Mouse (Mus musculus): ENCODE data around the gene Cdc25a.

Cdc25a gene

DNA sequence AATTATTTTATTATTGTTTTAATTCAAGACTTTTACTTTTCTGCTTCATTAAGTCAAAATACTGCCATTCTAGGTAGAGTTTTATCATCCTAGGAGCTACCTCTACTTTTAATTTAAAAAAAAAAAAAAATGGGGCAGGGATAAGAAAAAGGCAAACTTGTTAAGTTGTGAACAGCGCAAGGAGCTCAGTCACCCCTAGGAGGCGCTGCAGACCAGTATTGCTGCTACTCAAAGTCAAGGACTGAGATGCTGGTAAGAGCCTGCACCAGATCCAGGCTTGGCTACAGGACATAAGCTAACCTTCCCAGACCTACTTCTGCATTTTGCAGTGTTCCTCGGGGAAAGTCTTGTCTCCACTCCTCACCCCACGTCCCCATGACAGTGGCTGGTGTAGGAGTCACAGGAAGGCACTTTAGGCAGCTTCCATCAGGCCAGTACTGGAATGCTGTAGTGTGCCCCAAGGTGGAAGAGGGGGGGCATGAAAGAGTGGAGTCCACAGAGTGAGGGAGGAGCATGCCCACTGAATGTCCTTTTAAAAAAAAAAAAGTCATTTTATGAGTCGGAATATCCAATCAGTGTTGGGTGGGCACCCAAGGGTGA lies 17.4 kb downstream of the Cdc25a start:
- peak; percentile 74 for DNase-seq (ENCODE audit: low read depth, low spot score)

DNA sequence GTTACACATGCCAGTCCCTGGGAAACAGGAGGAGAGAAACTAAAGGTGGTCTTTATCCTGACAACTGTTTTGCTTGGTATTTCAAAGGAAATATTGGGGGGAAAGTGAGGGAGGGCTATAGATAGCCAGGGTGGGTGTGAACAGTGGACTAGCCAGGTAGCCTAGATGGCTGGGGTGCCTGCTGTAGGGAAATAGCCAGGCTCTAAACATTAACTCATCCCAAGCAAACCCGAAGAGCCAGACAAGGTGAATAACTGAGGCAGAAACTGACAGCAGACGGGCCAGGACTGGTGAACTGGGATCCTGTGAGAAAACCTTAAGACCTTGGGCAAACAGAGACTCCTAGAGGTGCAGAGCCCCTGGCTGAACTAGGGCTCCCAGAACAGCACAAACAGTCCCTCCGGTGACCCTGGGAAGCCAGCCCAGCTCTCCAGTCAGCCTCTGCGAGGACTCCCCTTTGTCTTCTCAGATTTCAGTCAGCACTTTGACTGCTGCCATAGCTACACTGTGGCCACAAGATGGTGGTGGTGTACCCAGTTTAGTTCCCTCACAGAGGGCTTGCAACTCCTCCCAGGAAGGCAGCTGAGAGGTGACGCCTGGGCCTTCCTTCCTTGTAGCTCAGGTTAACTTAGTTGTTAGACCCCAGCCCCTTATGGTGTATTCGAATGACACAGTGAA lies 19.2 kb downstream of the Cdc25a start:
- DNase-seq (ENCODE audit: low read depth, low spot score): peak; percentile 63

DNA sequence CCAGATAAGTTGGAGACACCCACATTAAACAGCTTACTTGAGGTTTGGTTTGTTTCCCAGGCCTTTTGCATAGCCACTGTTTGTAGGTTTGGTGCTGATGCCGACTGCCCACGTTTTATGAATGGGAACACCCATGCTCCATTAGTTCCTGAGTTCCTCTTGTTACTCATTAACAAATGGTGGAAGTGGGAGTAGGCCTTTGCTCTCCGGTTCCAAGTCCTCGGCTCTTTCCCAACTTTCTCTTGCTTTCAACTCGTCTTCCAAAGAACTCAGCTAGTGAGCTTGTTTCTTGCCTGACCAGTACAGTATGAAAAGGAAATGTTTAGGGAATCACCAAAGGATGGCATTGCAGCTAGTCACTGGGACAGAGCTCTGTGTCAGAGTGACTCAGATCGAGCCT lies 20.2 kb downstream of the Cdc25a start:
- DNase-seq (ENCODE audit: low read depth, low spot score): no peak

DNA sequence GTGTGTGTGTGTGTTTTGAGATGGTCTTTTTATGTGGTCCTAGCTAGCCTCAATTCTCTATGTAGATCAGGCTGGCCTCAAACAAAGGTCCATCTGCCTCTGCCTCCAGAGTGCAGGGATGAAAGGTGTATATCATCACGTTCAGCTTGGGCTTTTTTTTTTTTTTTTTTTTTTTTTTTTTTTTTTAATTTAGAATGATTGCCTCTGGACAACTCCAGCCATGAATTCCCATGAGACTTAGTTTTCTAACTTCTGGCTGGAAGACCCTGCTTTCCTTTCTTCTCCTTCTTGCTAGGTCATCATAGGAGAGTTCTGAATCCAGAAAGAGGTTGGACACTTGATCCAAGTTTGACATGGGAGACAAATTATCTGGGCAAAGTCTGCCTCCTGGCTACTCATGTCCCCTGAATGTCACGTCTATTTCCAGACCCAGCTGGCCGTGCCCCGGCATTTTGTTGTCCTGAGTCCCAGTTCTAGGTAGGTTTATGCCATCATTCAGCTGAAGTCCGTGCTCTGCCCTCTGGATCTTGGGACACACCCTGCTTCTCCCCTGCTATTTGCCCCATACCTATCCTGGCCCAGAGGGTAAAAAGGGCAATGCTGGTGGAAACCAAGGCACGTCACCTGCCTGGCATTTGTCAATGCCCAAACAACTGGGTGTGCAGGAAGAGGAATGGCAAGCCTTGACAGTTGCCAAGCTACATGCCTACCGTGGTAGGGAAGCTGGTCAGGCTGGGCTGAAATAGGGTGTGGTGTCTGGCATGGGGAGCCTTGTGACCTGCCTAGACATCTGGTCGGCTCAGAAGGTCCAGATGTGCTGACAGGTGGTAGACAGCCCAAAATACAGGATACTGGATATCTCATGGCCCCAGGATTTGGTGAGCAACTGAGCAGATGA lies 21.1 kb downstream of the Cdc25a start:
- no peak for DNase-seq (ENCODE audit: low read depth, low spot score)

DNA sequence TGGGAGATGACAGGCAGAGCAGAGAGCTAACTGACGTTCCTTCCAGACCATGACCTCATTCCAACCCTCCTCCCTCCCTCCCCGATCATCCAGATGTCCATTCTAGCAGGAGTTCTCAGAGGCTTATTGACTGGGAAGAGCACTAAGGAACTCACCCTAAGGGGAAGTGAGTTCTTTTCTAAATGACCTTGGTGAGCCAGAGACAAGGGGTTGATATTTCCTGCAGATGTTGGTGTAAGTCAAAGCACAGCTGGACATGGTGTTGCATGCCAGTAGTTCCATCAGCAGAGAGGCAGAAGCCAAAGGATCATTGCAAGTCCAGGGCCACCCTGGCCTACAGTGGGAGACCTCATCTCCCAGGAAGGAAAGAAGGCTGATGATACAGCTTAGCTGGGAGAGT lies 22.6 kb downstream of the Cdc25a start:
- DNase-seq (ENCODE audit: low read depth, low spot score): no peak

DNA sequence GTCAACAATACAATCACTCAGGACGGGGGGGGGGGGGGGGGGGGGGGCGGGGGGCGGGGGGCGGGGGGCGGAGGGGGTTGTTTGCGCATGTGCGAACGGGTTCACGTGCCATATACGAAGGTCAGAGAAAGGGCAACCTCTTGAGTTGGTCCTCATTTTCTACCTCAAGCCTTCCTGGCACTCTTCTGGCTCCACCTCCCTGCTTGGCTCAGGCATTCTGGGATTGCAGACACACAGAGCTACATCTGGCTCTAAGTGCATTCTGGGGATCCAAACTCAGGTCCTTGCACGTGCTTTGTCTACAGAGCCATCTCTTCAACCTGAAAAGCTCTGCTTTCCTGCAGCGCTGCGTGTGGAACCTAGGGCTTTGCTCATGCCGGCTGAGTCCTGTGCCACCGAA lies 24.0 kb downstream of the Cdc25a start:
- DNase-seq (ENCODE audit: low read depth, low spot score): no peak

DNA sequence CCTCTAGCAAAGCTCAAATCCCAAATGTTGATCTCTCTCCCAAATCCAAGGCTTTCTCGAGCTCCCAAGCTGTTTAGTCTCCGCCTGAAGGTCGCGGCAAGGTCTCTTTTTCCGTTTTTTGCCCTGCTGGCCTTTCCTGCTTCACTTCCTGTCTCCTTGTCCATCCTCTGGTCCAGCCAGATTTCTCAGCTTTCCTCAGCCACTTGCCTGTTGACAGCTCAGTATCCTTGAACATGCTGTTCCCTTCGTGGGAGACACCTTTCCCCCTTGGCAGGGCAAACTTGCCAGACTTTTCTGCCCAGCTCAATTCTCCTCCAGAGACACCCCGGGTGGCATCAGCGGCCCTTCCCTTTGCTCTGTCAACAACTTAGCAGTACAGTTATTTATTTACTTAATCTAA lies 24.4 kb downstream of the Cdc25a start:
- no peak for DNase-seq (ENCODE audit: low read depth, low spot score)

DNA sequence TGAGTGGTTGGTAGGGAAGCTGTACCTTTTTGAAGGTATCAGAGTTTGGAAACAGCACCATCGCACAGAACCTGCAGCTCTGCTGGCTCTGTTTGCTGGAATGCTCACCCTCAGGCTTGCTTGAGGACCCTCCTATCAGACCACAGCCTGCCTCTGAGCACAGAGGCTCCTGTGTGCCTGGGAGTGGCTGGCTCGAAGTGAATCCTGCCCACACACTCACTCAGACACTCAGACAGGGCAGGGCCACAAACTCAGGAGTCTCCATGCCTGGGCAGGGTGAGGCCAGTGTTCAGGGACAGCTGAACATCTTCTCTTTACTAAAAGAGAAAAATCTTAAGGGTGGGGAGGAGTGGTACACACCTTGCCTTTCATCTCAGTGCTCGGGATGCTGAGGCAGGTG lies 25.2 kb downstream of the Cdc25a start:
- DNase-seq (ENCODE audit: low read depth, low spot score): no peak

DNA sequence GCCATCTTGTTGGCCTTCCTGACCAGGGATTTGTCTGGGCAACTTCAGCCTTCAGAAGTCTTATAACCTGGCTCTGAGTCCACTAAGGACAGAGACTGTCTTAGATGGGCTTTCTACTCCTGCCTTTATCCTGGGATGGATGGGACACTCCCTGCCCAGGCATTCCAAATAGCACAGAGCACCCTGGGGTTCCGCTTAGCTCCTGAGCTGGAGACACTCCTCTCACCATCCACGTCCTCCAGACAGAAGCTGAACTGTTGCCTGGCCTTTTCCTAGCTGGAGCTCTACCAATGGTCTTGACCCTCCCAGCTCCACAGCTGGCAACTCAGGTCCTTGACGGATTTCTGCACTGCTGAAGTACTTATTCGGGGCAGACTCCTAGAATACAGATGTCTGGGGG lies 26.9 kb downstream of the Cdc25a start:
- no peak for DNase-seq (ENCODE audit: low read depth, low spot score)

DNA sequence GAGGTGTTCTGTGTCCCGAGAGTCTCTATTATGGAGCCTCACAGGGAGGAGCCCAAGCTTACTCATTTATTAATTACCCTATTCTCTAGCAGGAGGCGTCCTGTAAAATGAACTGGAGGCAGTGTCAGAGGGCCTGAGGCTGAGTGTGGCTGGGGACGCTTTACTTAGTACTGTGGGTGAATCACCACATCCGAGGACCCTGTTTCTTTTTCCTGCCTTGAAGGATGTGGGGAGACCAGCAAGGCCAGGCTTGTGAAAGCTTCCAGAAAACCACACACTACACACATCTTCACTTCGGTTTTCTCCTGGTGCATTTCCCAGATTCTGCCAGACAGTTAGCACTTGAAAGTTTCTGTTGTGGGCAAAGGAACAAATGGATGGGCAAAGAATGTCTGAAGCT lies 27.4 kb downstream of the Cdc25a start:
- no peak for DNase-seq (ENCODE audit: low read depth, low spot score)

DNA sequence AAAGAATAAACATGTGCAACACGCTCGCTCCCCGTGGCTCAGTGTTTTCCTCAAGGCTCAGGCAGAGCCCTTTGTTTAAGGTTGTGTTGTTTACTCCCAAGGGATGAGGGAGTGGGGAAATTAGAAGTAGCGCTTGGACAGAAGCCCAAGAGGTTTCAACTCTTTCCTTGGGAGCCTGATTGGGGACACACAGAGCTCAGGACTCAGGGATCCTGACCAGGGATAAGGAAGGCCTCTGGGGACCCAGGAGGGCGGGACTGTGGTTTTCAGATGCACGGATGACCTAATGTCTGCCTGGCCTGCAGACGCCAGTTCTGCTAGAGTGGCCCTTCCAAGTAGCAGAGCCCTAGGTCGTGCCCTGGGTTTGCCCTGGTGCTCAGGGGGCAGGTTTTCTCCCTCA lies 31.9 kb downstream of the Cdc25a start:
- DNase-seq (ENCODE audit: low read depth, low spot score): no peak

DNA sequence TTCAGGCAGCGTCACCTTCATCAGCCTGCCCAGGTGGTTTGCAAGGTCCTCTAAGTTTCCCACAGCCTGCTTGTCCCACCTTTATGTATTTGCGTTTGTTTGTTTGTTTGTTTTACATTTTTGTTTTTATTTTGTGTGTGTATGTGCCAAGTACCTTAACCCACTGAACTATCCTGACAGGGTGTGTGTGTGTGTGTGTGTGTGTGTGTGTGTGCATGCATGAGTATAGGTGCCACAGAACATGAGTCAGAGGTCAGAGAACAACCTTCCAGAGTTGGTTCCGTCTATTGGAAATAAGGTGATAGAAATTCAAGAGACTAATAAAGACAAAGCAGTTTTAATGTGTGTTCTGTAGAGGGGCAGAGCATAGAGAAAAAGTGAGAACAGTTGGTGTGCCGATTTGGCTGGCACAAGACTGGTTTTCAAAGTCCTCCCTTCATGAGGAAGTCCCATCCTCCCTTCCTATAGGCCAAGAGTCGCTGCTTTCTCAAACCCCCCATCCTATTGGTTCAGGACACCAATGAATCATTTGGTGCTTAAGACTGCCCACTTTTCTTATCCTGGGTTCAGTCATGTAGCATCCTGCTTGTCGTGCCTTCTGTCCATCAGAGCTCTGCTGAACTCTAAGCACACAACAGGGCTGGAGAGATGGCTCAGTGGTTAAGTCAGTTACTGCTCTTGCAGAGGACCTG lies 32.5 kb downstream of the Cdc25a start:
- DNase-seq (ENCODE audit: low read depth, low spot score): no peak

DNA sequence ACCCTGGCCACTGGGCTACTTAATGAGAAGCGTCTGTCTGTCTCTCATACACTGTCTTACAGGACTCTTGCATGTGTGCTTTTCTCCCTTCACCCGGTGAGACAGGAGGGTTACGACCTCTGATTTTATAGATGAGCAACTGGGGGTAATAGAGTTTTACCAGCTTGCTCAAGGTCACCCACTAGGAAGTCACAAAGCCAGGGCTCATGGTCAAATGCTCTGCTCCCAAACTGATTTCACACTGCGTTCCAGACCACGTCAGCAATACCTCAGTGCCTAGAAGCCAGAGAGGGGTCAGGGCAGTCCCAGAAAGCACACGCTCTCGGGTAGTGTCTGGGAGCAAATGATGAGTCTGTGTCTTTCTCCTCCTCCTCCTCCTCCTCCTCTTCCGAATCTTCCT lies 33.7 kb downstream of the Cdc25a start:
- no peak for DNase-seq (ENCODE audit: low read depth, low spot score)

DNA sequence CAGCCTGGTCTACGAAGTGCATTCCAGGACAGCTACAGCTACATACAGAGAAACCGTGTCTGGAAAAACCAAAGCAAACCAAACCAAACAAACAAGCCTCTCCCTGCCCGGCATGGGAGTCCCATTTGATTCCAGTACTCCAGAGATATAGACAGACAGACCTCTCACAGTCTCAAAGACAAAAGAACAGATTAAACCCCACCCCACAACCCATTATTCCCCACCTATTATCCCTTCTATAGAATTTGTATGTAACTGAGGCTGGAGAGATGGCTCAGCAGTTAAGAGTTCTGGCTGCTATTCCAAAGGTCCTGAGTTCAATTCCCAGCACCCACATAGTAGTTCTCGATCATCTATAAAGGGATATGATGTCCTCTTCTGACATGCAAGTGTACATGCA lies 34.5 kb downstream of the Cdc25a start:
- DNase-seq (ENCODE audit: low read depth, low spot score): no peak

DNA sequence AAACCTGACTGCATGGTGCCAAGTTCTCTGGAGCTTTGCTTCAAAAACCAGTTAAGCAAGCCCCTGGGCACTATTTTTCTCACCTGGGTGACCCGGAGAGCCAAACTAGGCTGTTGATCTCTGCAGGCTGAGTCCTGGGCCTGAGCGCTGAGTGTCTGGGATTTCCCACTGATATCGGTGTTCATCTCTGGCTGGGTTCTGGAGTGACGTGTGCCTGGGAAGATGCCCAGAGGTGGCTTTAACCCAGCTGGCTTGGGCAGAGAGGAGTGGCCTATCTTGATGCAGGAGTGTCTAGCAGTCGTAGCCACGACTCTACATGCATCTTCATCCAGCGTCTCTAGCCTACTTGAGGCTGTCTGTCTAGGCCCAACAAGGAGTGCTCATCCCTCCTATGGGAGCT lies 36.4 kb downstream of the Cdc25a start:
- DNase-seq (ENCODE audit: low read depth, low spot score): no peak

DNA sequence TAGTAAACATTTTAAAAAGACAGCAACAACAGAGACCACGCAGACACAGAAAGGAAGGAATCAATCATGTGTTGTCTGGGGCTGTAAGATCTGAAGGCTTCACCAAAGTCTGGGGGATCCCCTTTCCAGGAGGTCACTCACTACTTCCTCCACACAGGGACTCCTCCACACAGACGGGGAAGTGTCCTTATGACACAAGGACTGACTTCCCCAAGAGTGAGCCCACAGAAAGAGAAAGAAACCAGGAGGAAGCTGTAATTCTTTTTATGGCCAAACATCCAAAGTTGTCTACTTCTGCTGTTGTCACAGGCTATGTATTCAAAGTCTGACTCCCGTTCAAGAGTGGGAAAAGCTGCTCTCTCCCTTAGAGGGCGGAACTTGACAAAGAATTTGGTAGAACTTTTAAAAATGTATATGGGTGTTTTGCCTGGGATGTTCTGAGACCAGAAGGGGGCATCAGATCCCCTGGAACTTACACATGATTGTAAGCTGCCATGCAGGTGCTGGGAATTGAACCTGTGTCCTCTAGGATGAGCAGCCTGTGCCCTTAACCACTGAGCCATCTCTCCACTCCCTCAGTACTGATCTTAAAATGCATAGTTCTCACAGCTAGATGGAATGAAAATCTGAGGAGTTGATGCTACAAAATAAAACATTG lies 39.0 kb downstream of the Cdc25a start:
- DNase-seq (ENCODE audit: low read depth, low spot score): peak; percentile 61

DNA sequence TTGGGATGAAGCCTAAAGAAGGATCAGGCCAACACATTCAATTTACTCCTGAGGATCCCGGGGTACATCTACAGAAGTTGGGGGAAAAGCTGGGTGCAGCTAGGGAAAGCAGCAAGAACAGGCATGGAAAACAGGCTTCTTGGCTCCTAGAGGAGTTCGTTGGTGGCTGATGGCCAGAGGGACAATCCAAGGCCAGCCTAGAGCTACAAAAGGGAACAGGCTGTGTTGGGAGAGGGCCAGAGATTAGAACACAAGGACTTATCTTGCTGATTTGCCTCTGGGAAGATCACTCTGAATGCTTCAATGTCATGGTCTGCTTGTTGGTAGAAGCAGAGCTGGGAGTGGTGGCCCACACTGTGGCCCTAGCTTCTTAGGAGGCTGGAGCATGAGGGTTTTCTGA lies 42.6 kb downstream of the Cdc25a start:
- DNase-seq (ENCODE audit: low read depth, low spot score): no peak

DNA sequence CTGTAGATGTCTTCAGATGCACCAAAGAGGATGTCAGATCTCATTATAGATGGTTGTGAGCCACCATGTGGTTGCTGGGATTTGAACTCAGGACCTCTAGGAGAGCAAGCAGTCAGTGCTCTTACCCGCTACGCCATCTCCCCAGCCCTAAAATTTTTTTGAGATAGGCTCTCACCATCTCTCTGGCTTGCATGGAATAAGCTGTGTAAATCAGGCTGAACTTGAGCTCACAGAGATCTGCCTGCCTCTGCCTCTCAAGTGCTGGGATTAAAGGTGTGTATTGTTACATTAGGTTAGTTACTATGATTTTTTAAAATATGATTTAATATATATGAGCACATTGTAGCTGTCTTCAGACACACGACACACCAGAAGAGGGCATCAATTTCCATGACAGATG lies 53.8 kb downstream of the Cdc25a start:
- no peak for DNase-seq (ENCODE audit: low read depth, low spot score)

DNA sequence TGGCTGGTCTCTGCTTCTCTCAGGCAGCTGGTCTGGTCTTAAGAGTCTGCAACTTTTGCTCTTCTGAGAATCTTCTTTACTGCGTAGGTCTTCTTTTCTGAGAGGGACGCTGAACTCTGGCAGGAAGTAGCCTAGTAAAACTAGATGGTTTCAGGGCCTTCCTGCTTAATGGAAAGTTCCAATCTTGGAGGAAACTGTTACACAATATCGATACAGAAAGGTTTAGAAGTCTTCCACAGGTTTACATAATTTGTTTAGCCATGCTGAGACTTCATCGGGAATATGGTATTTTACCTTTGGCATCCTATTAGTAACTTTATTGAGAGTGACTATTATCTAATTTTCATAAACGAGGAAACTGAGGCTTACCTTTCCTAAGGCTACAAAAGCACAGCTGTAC lies 54.7 kb downstream of the Cdc25a start:
- DNase-seq (ENCODE audit: low read depth, low spot score): no peak

DNA sequence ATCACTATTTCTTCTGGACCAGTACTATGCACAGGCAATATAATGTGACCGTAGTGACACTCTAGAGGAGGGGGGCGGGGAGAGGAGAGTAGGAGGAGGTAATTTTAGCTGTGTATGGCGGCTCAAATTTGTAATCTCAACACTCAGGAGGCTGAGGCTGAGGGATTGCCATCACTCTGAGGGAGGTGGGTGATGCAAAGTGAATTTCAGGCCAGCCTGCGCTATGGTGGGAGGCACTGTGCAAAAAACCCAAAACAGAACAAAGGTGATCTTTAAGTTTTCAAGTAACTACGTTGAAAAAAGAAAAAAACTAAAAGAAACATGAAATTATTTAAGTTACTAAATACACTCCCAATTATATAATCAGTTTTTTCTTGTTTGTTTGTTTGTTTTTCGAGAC lies 55.4 kb downstream of the Cdc25a start:
- DNase-seq (ENCODE audit: low read depth, low spot score): no peak

DNA sequence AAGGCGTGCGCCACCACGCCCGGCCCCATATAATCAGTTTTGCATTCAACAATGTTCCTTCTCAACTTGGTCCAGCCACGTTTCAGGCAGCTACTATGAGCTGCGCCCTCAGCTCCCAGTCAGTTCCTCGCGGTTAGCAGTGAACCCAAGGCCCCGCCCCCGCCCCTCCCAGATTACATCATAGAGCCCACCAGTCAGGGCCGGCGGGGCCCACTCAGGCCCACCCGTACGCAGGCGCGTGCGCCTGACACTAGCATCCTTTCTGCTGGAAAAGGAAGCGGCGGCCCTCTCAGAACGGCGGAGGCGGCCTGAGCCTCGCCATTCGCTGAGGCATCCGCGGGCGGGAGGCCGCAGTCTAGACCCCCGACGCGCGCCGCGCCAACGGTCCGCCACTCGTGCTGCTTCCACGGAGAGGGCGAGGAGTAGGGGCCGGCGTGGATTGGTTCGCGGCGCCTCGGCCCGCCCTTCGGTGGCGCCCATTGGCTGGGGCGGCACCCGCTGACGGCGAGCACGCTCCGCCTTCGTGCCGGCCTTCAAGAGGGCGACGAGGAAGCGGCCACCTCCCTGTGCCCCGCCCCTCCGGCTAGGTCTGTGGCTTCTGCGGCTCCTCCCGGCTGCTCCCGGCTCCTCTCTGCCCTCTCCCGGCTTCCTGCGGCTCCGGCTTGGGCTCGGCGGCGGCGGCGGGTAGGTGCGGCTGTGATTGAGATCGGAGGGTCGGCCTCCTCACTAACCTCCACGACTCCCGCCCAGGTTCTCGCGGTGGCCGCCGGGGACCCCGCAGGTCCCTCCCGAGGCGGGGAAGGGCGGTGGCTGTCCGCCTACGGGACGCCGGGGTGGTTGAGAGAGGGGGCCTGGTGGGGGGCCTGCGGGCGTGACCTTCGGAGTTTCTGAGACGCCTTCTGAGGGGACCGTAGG lies 56.1 kb downstream of the Cdc25a start, which contains the start of gene Map4:
Gene Map4, plus strand, starts transcription at position 204 of the 915 bp plus-strand sequence.
- peak; percentile 98 for DNase-seq (ENCODE audit: low read depth, low spot score)
